Mouse (Mus musculus) midbrain, embryonic 12.5 days (tissue): ENCODE results near the gene Uchl1. TPM values are rescaled to one million over a fixed set of nuclear protein-coding genes. Genes with fewer than 3 reads are reported as not detected.
A peak's percentile ranks its signal among the peaks of the same experiment; 100 is the strongest.

ENCODE experiments used
- ATAC-seq: fragments of 200-750 bp; cut with Nextera tagmentation; 2 replicates; pipeline ENCODE4 v1.8.0; 2017; ENCODE audit warnings: low read depth, moderate TSS enrichment, moderate library complexity; ENCODE audit not compliant: low FRiP score
- H3K27ac ChIP-seq: fragments of 300-500 bp; sonication (generic); replicated peaks from 2 replicates; pipeline ENCODE4 v1.5.1; 2016; ENCODE audit warnings: mild to moderate bottlenecking
- H3K27me3 ChIP-seq: fragments of 300-500 bp; sonication (generic); 2 replicates; pipeline ENCODE4 v1.6.1; 2016; ENCODE audit warnings: mild to moderate bottlenecking
- H3K36me3 ChIP-seq: fragments of 300-500 bp; sonication (generic); 2 replicates; pipeline ENCODE4 v1.6.1; 2016
- H3K4me1 ChIP-seq: fragments of 300-500 bp; sonication (generic); 2 replicates; pipeline ENCODE4 v1.6.1; 2016
- H3K4me2 ChIP-seq: fragments of 300-500 bp; sonication (generic); replicated peaks from 2 replicates; pipeline ENCODE4 v1.6.1; 2016; ENCODE audit warnings: mild to moderate bottlenecking, moderate library complexity
- H3K4me3 ChIP-seq: fragments of 300-500 bp; sonication (generic); 2 replicates; pipeline ENCODE4 v1.5.1; 2016; ENCODE audit warnings: mild to moderate bottlenecking
- H3K9ac ChIP-seq: fragments of 300-500 bp; sonication (generic); replicated peaks from 2 replicates; pipeline ENCODE4 v1.6.1; 2016; ENCODE audit warnings: mild to moderate bottlenecking, moderate library complexity
- H3K9me3 ChIP-seq: fragments of 300-500 bp; sonication (generic); 2 replicates; pipeline ENCODE4 v1.6.1; 2016; ENCODE audit warnings: mild to moderate bottlenecking
- WGBS: fragments of 180-500 bp; shearing (Covaris S2); methylation state at CpG from one replicate; pipeline ENCODE4 v1.1.7; 2016; 5-methylcytosine and 5-hydroxymethylcytosine counted together
- polyA plus RNA-seq: library from polyadenylated mRNA; unstranded; fragments of >200 nt; fragmentation: Nextera tagmentation; extraction: Ambion mirVana; gene quantifications from 2 replicates; pipeline ENCODE4 v1.2.1, GENCODE M21; 2016

Uchl1 gene
- polyA plus RNA-seq = 559 and 602 TPM in 2 replicates

DNA sequence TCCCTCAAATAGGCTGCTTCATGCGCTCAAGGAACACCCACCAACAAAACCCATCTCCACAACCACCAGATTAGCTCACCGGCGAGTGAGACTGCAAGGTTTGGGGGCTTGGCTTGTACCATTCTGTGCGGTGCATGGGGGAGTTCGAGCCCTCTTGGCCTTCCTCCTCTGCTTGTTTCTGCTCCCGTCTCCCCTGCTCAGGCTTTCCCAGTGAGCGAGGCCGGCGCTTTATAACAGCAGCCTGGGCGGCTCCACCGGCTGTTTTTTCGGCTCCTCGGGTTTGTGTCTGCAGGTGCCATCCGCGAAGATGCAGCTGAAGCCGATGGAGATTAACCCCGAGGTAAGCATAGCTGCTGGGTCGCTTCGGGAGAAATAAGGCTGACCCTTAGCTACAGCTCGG, at the start of gene Uchl1:
Gene Uchl1, plus strand, starts transcription at position 109 of the 400 bp plus-strand sequence.
- under 1% methylated on average over 20 of the region's 20 CpGs for whole genome bisulfite sequencing
- peak within 1 kb of the TSS; percentile 69 for H3K9ac ChIP-seq
- no peaks in the 10 kb centered on the region for H3K9me3 ChIP-seq
- peak; percentile 92 for ATAC-seq
- H3K36me3 ChIP-seq = peaks cover 16% of the 10 kb centered on the region
- H3K4me2 ChIP-seq = peak within 1 kb of the TSS; percentile 67
- H3K27me3 ChIP-seq = peaks cover 5% of the 10 kb centered on the region
- H3K4me3 ChIP-seq = peak within 1 kb of the TSS; percentile 56
- H3K27ac ChIP-seq = peak within 1 kb of the TSS; percentile 68
- peaks cover 37% of the 10 kb centered on the region for H3K4me1 ChIP-seq

DNA sequence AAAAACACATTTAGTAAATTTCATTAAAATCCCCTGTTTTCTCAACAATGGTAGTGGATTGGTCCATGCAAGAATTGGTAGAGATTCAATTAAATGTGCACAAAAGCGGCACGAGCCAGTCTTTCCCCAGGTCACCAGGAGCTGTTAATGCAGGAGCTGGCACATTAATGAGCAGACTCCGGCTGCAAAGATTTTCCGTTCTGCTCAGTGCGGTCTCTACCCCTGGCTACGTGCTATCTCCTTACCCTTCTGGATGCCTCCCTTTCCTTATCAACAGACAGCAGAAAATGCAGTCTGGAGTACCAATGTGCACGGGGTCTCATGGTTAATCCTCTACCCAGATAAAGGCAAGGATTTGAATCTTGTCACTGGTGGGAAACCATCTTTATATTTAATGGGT, 48.1 kb upstream of the Uchl1 start:
- no peak overlapping the region for H3K4me3 ChIP-seq
- WGBS = 42% methylated on average over 7 of the region's 7 CpGs
- no peaks in the 10 kb centered on the region for H3K27me3 ChIP-seq
- peaks cover 3% of the 10 kb centered on the region; the same call in 1 of the 2 replicates for H3K4me1 ChIP-seq
- no peak overlapping the region for H3K9ac ChIP-seq
- H3K9me3 ChIP-seq = no peaks in the 10 kb centered on the region
- H3K4me2 ChIP-seq = no peak overlapping the region
- no peak overlapping the region; the same call in 1 of the 2 replicates for H3K27ac ChIP-seq
- H3K36me3 ChIP-seq = no peaks in the 10 kb centered on the region
- peak; percentile 54; the same call in 1 of the 2 replicates for ATAC-seq

DNA sequence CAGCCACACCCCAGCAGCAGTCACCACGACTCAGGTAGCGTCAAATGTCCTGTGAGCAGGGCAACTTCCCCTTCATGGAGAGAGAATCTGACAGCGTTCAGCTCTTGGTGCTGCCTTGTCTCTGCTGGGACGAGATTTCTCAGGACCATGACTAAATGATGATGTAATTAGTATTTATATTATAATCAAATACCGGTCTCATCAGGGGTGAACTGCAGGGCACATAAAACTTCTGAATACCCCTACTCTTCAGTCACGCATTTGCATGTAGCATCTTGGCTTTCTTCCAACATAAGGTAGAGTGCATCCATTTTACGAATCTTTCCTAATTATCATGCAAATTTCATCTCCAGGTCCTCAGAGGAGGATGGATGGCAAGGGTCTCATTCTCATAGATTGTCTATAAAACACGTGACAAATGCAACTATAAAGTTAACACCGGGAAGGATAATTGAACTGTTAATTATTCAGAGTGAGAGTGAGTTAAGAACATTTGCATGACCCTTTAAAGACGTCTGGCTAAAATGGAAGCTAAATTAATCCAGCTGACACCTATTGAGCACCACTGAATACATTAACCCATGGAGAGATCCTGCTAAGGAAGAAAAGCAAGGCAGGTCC, 40.3 kb upstream of the Uchl1 start:
- Histone ChIP-seq H3K4me1 (no peaks in the 10 kb centered on the region), H3K27me3 (no peaks in the 10 kb centered on the region), H3K9ac (no peak overlapping the region), H3K27ac (no peak overlapping the region), H3K4me2 (no peak overlapping the region), H3K9me3 (no peaks in the 10 kb centered on the region), H3K4me3 (no peak overlapping the region), H3K36me3 (no peaks in the 10 kb centered on the region)
- 70% methylated on average over 10 of the region's 10 CpGs for WGBS
- ATAC-seq = no peak

DNA sequence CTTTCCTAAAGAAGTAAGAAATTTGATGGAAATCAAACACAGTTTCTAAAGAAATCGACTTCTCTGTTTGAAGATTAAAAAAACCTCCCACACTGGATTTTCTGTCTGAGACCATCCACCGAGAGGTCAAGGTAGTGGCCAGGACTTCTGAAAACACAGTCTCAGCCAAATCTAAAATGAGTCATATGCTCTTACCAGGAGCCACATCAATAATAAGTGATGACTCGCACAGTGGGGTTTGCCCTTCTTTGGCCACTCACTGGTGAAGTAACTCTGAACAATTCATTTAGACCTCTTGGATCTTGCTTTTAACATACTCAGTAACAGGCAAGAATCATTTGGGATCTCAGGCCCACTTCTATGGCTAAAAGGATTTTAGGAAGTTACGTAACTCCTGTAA, 33.7 kb upstream of the Uchl1 start:
- Histone ChIP-seq H3K9ac (no peak overlapping the region), H3K4me2 (no peak overlapping the region), H3K4me1 (no peaks in the 10 kb centered on the region), H3K27me3 (no peaks in the 10 kb centered on the region), H3K4me3 (no peak overlapping the region), H3K27ac (no peak overlapping the region), H3K9me3 (no peaks in the 10 kb centered on the region), H3K36me3 (no peaks in the 10 kb centered on the region)
- no peak for ATAC-seq
- 90% methylated on average over 4 of the region's 4 CpGs for WGBS

DNA sequence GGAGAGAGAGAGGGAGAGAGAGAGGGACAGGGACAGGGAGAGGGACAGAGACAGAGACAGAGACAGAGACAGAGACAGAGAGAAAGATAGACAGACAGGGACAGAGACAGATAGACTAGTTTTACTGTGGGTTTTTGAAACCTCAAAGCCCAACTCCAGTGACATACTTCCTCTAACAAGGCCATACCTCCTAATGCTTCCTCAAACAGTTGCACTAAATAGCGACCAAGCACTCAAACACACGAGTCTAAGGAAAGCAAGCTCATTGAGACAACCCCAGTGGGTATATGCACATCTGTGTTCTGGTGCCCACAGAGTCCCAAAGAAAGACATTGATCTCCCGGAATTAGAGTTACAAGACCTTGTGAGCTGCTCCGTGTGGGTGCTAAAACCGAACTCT, 32.6 kb upstream of the Uchl1 start:
- 85% methylated on average over 5 of the region's 5 CpGs for WGBS

DNA sequence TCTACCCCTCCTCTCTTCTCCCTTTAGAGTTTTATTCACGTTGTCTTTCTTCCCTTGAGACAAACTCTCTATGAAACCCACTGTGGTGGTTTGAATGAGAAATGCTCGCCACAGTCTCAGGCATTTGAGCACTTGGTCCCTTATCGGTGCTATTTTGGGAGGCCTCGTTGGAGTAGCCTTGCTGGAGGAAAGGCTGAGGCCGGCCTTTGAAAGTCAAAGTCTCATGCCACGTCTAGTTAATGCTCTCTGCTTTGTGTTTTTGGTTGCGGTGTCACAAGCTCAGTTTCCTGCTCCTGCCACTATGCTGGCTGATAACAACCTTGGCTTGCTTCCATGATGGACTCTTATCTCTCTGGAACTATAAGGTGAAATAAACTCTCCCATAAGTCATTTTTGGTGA, 28.4 kb upstream of the Uchl1 start:
- H3K4me2 ChIP-seq = no peak overlapping the region
- no peaks in the 10 kb centered on the region for H3K9me3 ChIP-seq
- ATAC-seq = no peak
- no peak overlapping the region for H3K4me3 ChIP-seq
- WGBS = 75% methylated on average over 7 of the region's 7 CpGs
- H3K9ac ChIP-seq = no peak overlapping the region
- H3K27me3 ChIP-seq = no peaks in the 10 kb centered on the region
- H3K27ac ChIP-seq = no peak overlapping the region
- no peaks in the 10 kb centered on the region for H3K36me3 ChIP-seq
- no peaks in the 10 kb centered on the region for H3K4me1 ChIP-seq

More for the DNA sequence above, 32.6 kb upstream of the Uchl1 start:
- H3K36me3 ChIP-seq = no peaks in the 10 kb centered on the region
- H3K4me3 ChIP-seq = no peak overlapping the region
- H3K4me2 ChIP-seq = no peak overlapping the region
- no peak overlapping the region for H3K9ac ChIP-seq
- no peaks in the 10 kb centered on the region for H3K27me3 ChIP-seq
- no peaks in the 10 kb centered on the region for H3K9me3 ChIP-seq
- ATAC-seq = no peak
- H3K4me1 ChIP-seq = no peaks in the 10 kb centered on the region
- H3K27ac ChIP-seq = no peak overlapping the region

DNA sequence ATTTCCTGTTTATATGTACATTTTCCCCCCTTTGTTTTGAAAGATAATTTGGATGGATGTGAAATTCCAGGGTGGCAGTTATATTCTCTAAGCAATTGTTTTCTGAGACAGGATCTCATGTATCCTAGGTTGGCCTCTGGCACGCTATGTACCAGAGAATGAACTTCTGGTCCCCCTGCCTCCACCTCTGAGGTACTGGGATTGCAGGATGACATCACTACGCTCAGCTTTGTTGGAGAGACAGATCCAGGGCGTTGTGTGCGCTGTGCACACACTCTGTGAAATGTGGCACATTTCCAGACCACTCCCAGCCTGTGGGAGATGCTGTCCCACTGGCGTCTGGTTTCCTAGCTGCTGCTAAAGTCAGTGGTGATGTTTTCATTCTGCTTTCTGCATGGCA, 21.7 kb upstream of the Uchl1 start:
- H3K27ac ChIP-seq = no peak overlapping the region; the same call in 1 of the 2 replicates

DNA sequence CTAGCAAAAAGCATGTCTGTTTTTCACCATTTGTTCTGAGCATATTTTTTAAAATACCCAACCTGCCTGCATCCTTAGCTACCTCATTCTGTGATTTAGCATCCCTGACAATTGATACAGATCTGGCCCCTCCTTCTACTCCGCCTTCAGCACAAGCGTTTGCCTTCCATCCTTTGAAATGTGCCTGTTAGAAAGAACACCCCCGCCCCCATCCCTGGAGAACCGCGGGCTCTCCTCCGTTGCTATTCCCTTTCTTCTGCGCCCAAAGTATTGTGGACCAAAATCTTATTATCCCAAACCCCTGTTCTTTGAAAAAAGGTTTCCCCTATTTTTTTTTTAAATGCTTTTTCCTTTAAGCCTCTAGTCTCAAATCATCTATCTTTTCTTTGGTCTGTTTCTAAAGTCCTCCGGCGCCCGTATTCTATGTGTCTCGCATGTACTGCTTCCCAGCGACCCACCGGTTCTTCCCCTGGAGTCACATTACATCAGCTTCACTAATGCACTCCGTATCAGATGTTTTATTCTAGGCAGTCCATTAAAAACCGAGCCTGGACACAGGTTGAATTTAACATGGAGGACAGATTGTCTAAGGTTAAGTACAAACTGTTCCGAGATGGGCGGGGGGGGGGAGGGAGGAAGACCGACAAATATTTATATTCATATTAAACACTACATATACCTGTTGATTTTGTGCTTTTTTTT, 551 bp upstream of the Uchl1 start:
- Histone ChIP-seq H3K27me3 (peaks cover 5% of the 10 kb centered on the region), H3K9ac (peak overlapping the region; percentile 24; the same call in 1 of the 2 replicates), H3K4me1 (peaks cover 37% of the 10 kb centered on the region), H3K4me3 (peak overlapping the region; percentile 56), H3K4me2 (peak overlapping the region; percentile 67), H3K27ac (peak overlapping the region; percentile 35), H3K36me3 (peaks cover 10% of the 10 kb centered on the region), H3K9me3 (no peaks in the 10 kb centered on the region)
- ATAC-seq = no peak
- under 1% methylated on average over 18 of the region's 18 CpGs for WGBS

More for the DNA sequence above, 21.7 kb upstream of the Uchl1 start:
- 71% methylated on average over 5 of the region's 5 CpGs for WGBS
- Histone ChIP-seq H3K4me2 (no peak overlapping the region), H3K9me3 (no peaks in the 10 kb centered on the region), H3K4me3 (no peak overlapping the region), H3K4me1 (no peaks in the 10 kb centered on the region), H3K27me3 (no peaks in the 10 kb centered on the region), H3K9ac (no peak overlapping the region), H3K36me3 (no peaks in the 10 kb centered on the region)
- no peak for ATAC-seq

DNA sequence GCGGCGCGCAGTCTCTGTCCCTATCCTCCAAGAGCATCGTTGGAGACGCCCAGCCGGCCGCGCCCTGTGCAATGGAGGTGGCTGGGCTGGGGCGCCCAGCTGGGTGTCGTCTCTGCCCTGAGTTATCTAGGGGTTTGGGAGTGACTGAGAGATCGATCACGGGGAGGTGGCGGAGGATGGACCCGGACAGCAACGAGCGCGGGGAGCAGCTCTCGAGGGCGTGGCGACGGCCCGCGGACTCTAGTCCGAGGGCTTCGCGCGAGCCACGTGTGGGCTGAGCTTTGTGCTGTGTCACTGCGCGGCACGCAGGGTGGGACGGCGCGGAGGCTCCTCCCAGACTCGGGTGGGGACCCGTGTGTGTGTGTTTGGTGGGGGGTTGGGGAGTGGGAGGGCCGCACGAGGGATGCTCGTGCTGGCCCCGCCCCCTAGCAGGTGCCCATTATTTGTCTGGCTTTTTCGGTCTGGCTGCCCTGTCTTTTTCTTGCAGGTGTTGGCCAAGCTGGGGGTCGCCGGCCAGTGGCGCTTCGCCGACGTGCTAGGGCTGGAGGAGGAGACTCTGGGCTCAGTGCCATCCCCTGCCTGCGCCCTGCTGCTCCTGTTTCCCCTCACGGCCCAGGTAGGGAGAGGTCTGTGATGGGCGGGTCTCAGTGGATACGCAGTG, 696 bp downstream of the Uchl1 start:
- H3K27ac ChIP-seq = peak overlapping the region; percentile 68
- peak; percentile 84 for ATAC-seq
- H3K36me3 ChIP-seq = peaks cover 22% of the 10 kb centered on the region
- no peaks in the 10 kb centered on the region for H3K9me3 ChIP-seq
- H3K4me2 ChIP-seq = peak overlapping the region; percentile 67
- peak overlapping the region; percentile 69 for H3K9ac ChIP-seq
- WGBS = under 1% methylated on average over 51 of the region's 51 CpGs
- H3K4me1 ChIP-seq = peaks cover 37% of the 10 kb centered on the region
- H3K27me3 ChIP-seq = peaks cover 5% of the 10 kb centered on the region
- H3K4me3 ChIP-seq = peak overlapping the region; percentile 56

DNA sequence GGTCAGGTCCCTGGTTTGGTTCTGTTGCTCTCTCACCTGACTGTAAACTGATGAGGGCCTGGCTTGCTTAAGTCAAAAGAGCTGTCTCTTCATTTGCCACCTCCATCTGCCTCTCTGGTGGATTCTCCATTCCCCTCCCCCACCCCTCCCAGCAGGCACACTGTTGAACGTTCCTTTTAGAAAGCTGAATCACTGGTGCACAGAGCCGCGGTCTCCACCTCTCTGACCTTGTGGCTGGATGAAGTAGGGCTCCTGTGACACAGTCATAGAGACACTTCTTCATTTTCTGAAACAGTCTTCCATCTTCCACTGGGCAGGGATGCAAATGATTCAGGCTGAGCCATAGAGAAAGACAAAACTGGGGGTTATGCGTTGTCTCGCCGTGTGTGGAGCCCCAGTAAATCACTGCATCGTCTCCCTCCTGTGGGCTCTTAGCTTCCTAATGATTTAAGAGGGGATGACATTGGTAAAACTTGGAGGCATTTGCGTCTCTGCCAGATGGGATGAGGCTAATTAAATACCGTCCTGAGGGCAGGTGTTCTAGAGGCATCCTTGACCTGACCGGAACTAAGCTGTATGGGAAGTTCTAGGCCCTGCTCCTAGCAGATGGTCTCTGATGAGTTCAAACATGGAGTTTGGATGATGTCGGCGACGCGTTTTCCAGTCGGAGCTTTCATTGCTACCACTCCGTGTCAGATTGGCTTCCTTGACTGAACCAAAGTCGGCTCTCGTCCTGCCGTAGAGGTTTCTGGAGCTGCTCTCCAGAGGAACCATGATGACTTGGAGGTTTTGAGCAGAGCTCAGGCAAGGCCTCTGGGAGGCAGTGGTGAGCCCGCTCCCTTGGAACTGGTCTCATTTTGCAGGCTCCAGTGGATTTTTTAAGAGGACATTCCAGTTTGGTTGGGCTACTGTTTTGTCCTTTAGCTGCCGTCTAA, 1.8 kb downstream of the Uchl1 start:
- H3K4me2 ChIP-seq = peak overlapping the region; percentile 67
- 67% methylated on average over 21 of the region's 21 CpGs for WGBS
- peak overlapping the region; percentile 56 for H3K4me3 ChIP-seq
- H3K9ac ChIP-seq = no peak overlapping the region
- no peak overlapping the region for H3K27ac ChIP-seq
- no peaks in the 10 kb centered on the region for H3K9me3 ChIP-seq
- ATAC-seq = no peak
- peaks cover 33% of the 10 kb centered on the region for H3K36me3 ChIP-seq
- H3K27me3 ChIP-seq = peaks cover 5% of the 10 kb centered on the region
- H3K4me1 ChIP-seq = peaks cover 37% of the 10 kb centered on the region

DNA sequence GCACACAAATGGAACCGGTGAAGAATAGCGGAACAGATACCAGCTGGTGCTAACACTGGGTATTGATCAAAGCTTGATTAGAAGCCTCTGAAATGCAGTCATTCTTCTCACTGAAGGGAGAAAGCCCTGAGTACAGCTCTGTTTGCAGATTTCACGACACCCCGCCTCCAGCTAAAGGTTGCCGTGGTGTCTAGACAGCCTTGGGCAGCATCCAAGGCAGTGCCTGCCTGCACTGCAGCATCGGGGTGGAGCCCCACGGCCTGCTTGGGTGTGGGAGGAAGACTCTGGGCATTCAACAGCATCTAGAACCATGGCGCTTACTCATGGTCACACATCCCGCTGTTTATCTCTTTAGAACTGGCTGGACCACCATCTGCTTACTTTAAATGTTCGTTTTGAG, 3.3 kb downstream of the Uchl1 start:
- peaks cover 37% of the 10 kb centered on the region for H3K4me1 ChIP-seq
- H3K27me3 ChIP-seq = peaks cover 5% of the 10 kb centered on the region
- H3K4me3 ChIP-seq = peak overlapping the region; percentile 56; the same call in 1 of the 2 replicates
- peak overlapping the region; percentile 20; the same call in 1 of the 2 replicates for H3K9ac ChIP-seq
- H3K9me3 ChIP-seq = no peaks in the 10 kb centered on the region
- peak overlapping the region; percentile 67 for H3K4me2 ChIP-seq
- 47% methylated on average over 10 of the region's 10 CpGs for WGBS
- ATAC-seq = no peak
- peaks cover 48% of the 10 kb centered on the region for H3K36me3 ChIP-seq
- H3K27ac ChIP-seq = peak overlapping the region; percentile 30; the same call in 1 of the 2 replicates
